Mouse (Mus musculus) G1E (cell line): ENCODE results near the gene 9530003J23Rik.

Experiments used
- CTCF ChIP-seq: IDR thresholded peaks from 2 replicates; pipeline ENCODE4 v1.5.1; 2012; ENCODE audit warnings: low read depth, low read length, inconsistent platforms, mixed read lengths
- GATA1 ChIP-seq: IDR thresholded peaks from 2 replicates; pipeline ENCODE4 v1.6.1; 2012; ENCODE audit warnings: borderline replicate concordance, low read length, inconsistent platforms, mixed read lengths
- TAL1 ChIP-seq: conservative IDR thresholded peaks from 2 replicates; pipeline ENCODE4 v1.6.1; 2012; ENCODE audit warnings: low read depth, low read length, inconsistent platforms, mixed read lengths

DNA sequence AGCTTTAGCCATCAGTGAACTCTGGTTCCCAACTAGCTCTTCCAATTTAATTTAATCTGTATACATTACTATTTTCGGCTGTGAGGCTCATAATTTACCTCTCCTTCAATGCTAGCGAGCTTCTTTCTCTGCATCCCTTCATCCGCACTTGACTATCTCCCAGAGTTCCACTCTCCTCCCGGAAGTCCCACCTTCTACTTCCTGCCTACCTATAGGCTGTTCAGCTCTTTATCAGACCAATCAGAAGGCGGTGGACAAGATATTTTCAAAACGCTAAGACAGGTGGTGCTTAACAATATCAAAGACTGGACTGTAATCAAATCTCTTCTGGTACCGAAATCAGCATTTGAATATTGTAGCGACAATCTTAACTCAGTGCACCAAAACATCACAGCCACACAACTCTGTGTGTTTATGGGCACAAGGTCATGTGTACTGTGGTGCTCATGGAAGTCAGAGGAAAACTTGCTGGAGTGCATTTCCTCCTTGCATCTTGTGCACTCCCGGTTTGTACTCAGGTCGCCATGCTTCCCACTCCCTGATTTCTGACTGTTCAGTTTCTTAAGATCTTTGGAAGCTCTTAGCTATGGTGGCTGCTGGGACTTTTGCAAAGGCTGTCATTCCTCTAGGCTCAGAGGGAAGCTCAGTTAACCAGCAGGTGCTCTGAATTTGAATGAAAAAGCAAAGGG is 37.3 kb upstream of the 9530003J23Rik start:
- TF ChIP-seq CTCF, result no peak
- no peak for TF ChIP-seq TAL1
- TF ChIP-seq GATA1, result no peak
